Mouse (Mus musculus) testis, adult 2 months (tissue): ENCODE data around the gene Hsf4.
"Not testable (repeated sequence)": the region's sequence is repeated elsewhere in the genome, so short reads cannot be mapped to it uniquely, and the experiment has no call there.

Source experiments
- CTCF ChIP-seq: fragments of 200-500 bp; IDR thresholded peaks from 2 replicates; pipeline ENCODE4 v1.5.1; 2012; ENCODE audit warnings: low read depth, mild to moderate bottlenecking, inconsistent platforms, low read length, moderate library complexity; ENCODE audit not compliant: control insufficient read depth, insufficient read depth, insufficient replicate concordance
- POLR2A ChIP-seq: fragments of 200-500 bp; IDR thresholded peaks from 2 replicates; pipeline ENCODE4 v1.6.1; 2012; ENCODE audit warnings: low read depth, mild to moderate bottlenecking, inconsistent platforms, low read length, moderate library complexity; ENCODE audit not compliant: control insufficient read depth

GRCm38 (mm10) chr8:105232321-105232693 lies 37.3 kb upstream of the Hsf4 start:
- not testable (repeated sequence) for TF ChIP-seq CTCF, POLR2A
